Mouse (Mus musculus): ENCODE measurements at regions not wholly inside any gene's neighbourhood (a gene's known extent, or its start where the extent isn't known, plus 50 kb on each side); places are given as distances from the start of the nearest gene placed in this dataset.

- no peak for TF ChIP-seq POLR2A (IDR thresholded peaks at IDR 0.05; ENCODE audit: borderline replicate concordance, extremely low read depth, low read depth, low read length)
- no peak for TF ChIP-seq CTCF (IDR thresholded peaks at IDR 0.05; ENCODE audit: insufficient read depth, low read length)
Observed at GRCm38 (mm10) chr14:80846420-80847083, 862.7 kb downstream of the Olfm4 start.

Measured in lung, adult 2 months (tissue).